Mouse (Mus musculus) limb, embryonic 13.5 days (tissue): ENCODE data around the gene Aes. TPM values are rescaled to one million over a fixed set of nuclear protein-coding genes. Genes with fewer than 3 reads are reported as not detected.
A peak's percentile ranks its signal among the peaks of the same experiment; 100 is the strongest.

Experiments
- ATAC-seq: fragments of 200-750 bp; cut with Nextera tagmentation; 2 replicates; pipeline ENCODE4 v1.8.0; 2017; ENCODE audit warnings: low read depth, moderate number of reproducible peaks, moderate TSS enrichment; ENCODE audit not compliant: low FRiP score
- H3K27ac ChIP-seq: fragments of 300-500 bp; sonication (generic); 2 replicates; pipeline ENCODE4 v1.5.1; 2015; ENCODE audit warnings: inconsistent platforms, mild to moderate bottlenecking, moderate library complexity
- H3K27me3 ChIP-seq: fragments of 300-500 bp; sonication (generic); 2 replicates; pipeline ENCODE4 v1.6.1; 2015; ENCODE audit warnings: mild to moderate bottlenecking, inconsistent platforms
- H3K36me3 ChIP-seq: fragments of 300-500 bp; sonication (generic); 2 replicates; pipeline ENCODE4 v1.6.1; 2015; ENCODE audit warnings: inconsistent platforms, mild to moderate bottlenecking, moderate library complexity
- H3K4me1 ChIP-seq: fragments of 300-500 bp; sonication (generic); 2 replicates; pipeline ENCODE4 v1.6.1; 2015; ENCODE audit warnings: inconsistent platforms
- H3K4me2 ChIP-seq: fragments of 300-500 bp; sonication (generic); replicated peaks from 2 replicates; pipeline ENCODE4 v1.6.1; 2015; ENCODE audit warnings: inconsistent platforms, mild to moderate bottlenecking, moderate library complexity
- H3K4me3 ChIP-seq: fragments of 300-500 bp; sonication (generic); 2 replicates; pipeline ENCODE4 v1.5.1; 2015; ENCODE audit warnings: moderate library complexity, mild to moderate bottlenecking, inconsistent platforms
- H3K9ac ChIP-seq: fragments of 300-500 bp; sonication (generic); 2 replicates; pipeline ENCODE4 v1.6.1; 2015; ENCODE audit warnings: mild to moderate bottlenecking, inconsistent platforms
- H3K9me3 ChIP-seq: fragments of 300-500 bp; sonication (generic); 2 replicates; pipeline ENCODE4 v1.6.1; 2016; ENCODE audit warnings: inconsistent platforms
- WGBS: fragments of 180-500 bp; shearing (Covaris S2); methylation state at CpG from one replicate; pipeline ENCODE4 v1.1.7; 2015; 5-methylcytosine and 5-hydroxymethylcytosine counted together
- polyA plus RNA-seq: library from polyadenylated mRNA; unstranded; fragments of >200 nt; fragmentation: Nextera tagmentation; extraction: Ambion mirVana; gene quantifications from 2 replicates; pipeline ENCODE4 v1.2.1, GENCODE M21; 2015

The Aes gene
- polyA plus RNA-seq: 477 and 492 TPM in 2 replicates

DNA sequence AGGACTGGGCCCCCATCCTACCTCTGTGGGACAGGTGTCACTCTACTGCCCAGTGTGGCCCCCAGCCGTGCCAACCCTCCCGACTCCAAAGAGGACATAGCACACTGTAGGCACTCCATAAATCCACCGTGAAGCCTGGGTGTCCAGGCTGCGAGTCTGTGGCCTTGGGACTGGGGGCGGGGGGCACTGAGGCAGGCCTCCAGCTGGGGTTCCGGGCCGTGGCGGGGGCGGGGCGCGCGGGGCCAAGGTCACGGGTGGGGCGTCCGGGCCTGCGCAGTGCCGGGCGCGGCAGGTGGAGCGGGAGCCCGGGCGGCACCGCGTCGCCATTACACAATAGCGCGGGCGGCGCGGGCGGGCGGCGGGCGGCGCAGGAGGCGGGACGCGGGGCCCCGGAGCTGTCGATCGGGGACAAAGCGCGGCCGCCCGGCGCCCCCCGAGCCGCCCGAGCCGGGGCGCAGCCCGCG lies at the start of gene Aes:
TSS of gene Aes (plus strand) at position 326 of the 464 bp plus-strand sequence.
- Histone ChIP-seq H3K27me3 (no peaks in the 10 kb centered on the region), H3K4me1 (peaks cover 39% of the 10 kb centered on the region), H3K4me2 (peak within 1 kb of the TSS; percentile 95), H3K9ac (peak within 1 kb of the TSS; percentile 98), H3K27ac (peak within 1 kb of the TSS; percentile 93), H3K9me3 (no peaks in the 10 kb centered on the region), H3K4me3 (peak within 1 kb of the TSS; percentile 91), H3K36me3 (peaks cover 21% of the 10 kb centered on the region)
- peak; percentile 52; the same call in 1 of the 2 replicates for ATAC-seq
- under 1% methylated on average over 42 of the region's 53 CpGs for WGBS

DNA sequence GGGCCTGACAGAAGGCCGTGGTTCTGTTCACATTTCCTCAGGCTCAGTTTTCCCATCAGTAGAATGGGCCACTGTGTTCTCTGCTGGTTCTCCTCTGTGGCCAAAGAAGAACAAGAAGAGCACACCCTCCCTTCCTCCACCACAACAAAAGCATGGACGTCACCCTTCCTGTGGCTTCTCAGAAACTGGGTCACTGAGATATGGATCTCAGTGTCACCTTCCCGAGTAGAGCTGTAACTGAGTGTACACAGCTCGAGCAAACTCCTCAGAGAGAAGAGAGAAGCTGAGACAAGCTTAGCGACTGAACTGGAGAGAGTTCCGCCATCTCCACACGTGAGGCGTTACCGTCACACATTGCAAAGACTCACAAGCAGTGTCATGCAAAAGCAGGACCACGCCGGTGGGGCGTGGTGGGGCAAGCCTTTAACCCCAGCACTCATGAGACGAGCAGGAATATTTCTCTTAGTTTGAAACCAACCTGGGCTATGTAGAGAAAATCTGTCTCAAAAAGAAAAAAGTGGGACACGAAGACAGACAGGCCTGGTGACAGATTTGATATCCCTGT lies 49.0 kb upstream of the Aes start:
- H3K4me3 ChIP-seq: no peak overlapping the region
- H3K9ac ChIP-seq: no peak overlapping the region
- no peaks in the 10 kb centered on the region for H3K4me1 ChIP-seq
- H3K36me3 ChIP-seq: no peaks in the 10 kb centered on the region
- no peak overlapping the region for H3K4me2 ChIP-seq
- ATAC-seq: no peak
- H3K27ac ChIP-seq: no peak overlapping the region
- 83% methylated on average over 14 of the region's 14 CpGs for WGBS
- peaks cover 22% of the 10 kb centered on the region for H3K27me3 ChIP-seq
- H3K9me3 ChIP-seq: no peaks in the 10 kb centered on the region

DNA sequence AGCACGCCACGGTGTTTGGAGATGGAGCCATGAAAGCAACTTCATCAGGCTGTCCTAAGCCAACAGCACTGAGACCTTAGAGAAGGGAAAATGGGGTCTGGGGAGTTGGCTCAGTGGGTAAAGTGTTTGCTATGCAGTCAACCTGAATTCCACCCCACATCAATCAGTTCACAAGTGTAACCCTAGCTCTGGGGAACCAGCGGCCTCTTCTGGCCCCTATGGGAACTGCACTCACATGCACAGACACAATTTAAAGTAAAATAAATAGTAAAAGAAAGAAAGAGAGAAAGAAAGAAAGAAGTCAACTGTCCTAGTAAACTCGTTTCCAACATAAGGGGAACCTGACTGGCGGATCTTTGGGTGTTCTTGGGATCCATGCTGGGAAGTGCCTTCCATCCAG lies 45.5 kb upstream of the Aes start:
- WGBS: 90% methylated on average over 5 of the region's 5 CpGs
- Histone ChIP-seq H3K4me3 (no peak overlapping the region), H3K27ac (no peak overlapping the region), H3K27me3 (peaks cover 26% of the 10 kb centered on the region), H3K9ac (no peak overlapping the region), H3K36me3 (no peaks in the 10 kb centered on the region), H3K4me2 (no peak overlapping the region), H3K9me3 (no peaks in the 10 kb centered on the region), H3K4me1 (no peaks in the 10 kb centered on the region)
- no peak for ATAC-seq

DNA sequence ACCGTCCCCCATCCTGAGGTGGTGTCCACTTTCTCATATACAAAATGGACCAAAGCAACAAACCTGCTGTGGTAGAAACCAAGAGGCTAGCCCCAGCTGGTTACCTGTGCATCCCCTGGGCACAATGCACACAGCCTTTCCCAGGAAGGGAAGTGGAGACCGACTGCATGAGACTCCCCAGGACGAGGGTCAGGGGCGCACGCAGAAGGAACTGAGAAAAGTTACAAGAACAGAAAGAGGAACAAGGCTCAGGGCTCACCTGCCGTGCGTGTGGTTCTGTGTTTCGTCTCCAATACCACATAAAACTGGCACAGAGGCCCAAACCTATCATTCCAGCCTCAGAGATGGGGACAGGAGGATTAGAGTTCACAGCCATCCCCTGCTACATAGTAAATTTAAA lies 42.1 kb upstream of the Aes start:
- WGBS: 51% methylated on average over 8 of the region's 8 CpGs
- H3K4me1 ChIP-seq: no peaks in the 10 kb centered on the region
- no peak for ATAC-seq
- peaks cover 14% of the 10 kb centered on the region for H3K27me3 ChIP-seq
- H3K36me3 ChIP-seq: no peaks in the 10 kb centered on the region
- no peak overlapping the region for H3K9ac ChIP-seq
- H3K4me2 ChIP-seq: no peak overlapping the region
- H3K4me3 ChIP-seq: no peak overlapping the region
- H3K9me3 ChIP-seq: no peaks in the 10 kb centered on the region
- no peak overlapping the region for H3K27ac ChIP-seq

DNA sequence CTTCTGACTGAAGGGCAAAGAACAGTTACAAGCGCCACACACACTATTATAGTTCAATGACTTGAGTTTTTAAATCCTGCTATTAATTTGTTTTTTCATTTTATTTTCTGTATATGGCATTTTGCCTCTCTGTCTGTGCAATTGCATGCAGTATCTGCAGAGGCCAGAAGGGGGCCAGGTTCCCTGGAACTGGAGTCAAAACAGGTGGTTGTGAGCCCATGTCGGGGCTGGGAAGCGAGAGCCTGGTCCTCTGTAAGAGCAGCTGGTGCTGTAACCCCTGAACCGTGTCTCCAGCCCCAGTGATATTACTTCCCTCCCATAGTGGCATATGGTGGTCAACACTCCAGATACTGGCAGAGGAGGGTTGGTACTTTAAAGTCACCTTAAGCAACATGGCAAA lies 40.7 kb upstream of the Aes start:
- Histone ChIP-seq H3K27ac (no peak overlapping the region), H3K4me1 (no peaks in the 10 kb centered on the region), H3K4me3 (no peak overlapping the region), H3K9me3 (no peaks in the 10 kb centered on the region), H3K36me3 (no peaks in the 10 kb centered on the region), H3K9ac (no peak overlapping the region), H3K4me2 (no peak overlapping the region), H3K27me3 (peaks cover 11% of the 10 kb centered on the region)
- ATAC-seq: no peak; the same call in 1 of the 2 replicates
- 13% methylated on average over 4 of the region's 4 CpGs for WGBS

DNA sequence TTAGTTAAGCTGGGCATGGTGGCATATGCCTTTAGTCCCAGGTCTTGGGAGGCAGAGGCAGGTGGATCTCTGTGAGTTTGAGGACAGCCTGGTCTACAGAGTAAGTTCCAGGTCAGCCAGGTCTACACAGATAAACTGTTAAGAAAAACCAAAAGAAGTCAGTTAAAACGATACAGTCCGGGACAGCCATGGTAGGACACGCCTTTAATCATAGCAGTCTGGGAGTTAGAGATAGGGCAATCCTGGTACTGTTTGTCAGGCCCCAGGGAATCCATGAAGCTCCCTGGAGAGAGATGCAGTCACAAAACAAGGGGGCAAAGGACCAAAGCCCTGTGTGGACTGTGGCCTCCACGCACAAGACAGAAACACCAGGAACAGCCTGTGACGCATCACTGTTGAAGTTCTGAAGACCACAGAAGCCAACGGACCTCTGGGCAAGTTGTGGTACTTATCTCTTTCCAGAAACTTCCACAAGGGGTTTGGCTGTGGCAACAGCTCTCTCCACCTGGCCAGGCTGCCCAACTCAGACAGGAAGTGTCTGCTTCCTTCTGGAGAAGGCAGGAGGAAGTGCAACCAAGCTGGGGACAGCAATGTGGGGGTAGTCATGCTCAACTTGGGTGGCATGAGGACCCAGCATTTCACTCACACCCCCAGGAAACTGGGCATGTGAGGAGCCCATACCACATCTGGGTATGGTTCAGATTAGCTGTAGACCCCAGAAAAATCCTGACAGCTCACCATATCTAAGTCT lies 39.9 kb upstream of the Aes start:
- H3K27me3 ChIP-seq: peaks cover 20% of the 10 kb centered on the region
- no peaks in the 10 kb centered on the region for H3K36me3 ChIP-seq
- H3K4me1 ChIP-seq: no peaks in the 10 kb centered on the region
- no peak overlapping the region for H3K9ac ChIP-seq
- no peak overlapping the region for H3K27ac ChIP-seq
- H3K4me3 ChIP-seq: no peak overlapping the region
- WGBS: 85% methylated on average over 6 of the region's 6 CpGs
- H3K9me3 ChIP-seq: no peaks in the 10 kb centered on the region
- no peak overlapping the region for H3K4me2 ChIP-seq
- no peak for ATAC-seq

DNA sequence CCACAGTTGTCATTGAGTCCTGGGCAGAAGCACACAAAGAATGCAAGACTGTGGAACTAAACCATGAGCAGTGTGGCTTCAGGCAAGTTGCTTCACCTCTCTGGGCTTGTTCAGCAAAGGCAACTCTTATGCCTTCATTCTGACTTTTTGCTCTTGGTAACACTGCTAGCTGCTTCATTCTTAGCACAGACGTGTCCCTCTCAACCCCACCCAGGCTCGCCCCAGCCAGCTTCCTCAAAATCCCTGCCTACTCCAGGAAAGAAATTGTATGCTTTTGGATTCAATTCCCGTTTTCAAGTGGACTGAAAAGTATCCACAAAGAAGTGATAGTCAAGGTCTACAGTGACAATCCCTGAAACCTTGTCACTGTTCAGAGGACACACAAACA lies 39.3 kb upstream of the Aes start:
- Histone ChIP-seq H3K27ac (no peak overlapping the region), H3K9ac (no peak overlapping the region), H3K4me3 (no peak overlapping the region), H3K36me3 (no peaks in the 10 kb centered on the region), H3K4me1 (no peaks in the 10 kb centered on the region), H3K9me3 (no peaks in the 10 kb centered on the region), H3K27me3 (peaks cover 25% of the 10 kb centered on the region), H3K4me2 (no peak overlapping the region)
- 75% methylated on average over 3 of the region's 3 CpGs for WGBS
- ATAC-seq: no peak

DNA sequence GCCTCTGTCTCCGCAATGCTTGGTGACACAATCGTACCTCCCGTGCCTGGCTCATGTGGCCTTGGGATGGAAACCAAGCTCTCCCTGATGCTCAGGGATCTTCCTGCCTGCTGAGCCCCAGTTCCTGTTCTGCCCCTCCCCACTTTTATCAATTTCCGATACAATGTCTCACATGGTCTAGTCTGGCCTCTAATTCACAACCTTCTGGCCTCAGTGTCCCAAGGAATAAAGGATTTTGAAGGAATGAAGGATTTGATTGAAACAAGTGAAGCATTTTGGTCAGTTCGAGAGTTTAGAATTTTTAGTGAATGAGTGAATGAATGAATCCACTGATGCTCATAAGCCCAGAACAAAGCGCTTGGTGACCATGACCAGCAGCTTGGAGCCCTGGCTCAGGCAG lies 36.1 kb upstream of the Aes start:
- Histone ChIP-seq H3K4me3 (no peak overlapping the region), H3K9me3 (no peaks in the 10 kb centered on the region), H3K27ac (no peak overlapping the region), H3K36me3 (peaks cover 5% of the 10 kb centered on the region; the same call in 1 of the 2 replicates), H3K4me1 (no peaks in the 10 kb centered on the region), H3K4me2 (peak overlapping the region; percentile 42), H3K9ac (no peak overlapping the region), H3K27me3 (peaks cover 23% of the 10 kb centered on the region)
- WGBS: 78% methylated on average over 6 of the region's 6 CpGs
- ATAC-seq: no peak

DNA sequence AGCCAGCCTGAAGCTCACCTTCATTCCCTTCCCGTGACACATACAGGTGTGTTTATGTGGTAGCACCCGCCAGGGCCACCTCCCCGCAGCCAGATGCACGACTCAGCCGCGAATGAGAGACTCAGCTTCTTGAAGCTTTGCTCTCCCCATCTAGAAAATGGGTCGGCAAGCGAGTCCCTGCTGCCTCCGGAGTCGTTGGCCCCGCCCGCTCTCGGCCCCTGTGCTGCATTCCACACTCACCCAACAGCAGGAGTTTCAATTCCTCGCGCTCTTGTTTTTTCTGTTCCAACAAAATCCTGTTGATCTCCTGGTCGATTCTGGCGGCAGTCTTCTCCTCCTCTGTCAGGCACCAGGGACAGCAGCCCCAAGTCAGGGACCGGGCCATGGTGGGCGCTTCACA lies 35.7 kb upstream of the Aes start:
- H3K4me1 ChIP-seq: no peaks in the 10 kb centered on the region
- peaks cover 8% of the 10 kb centered on the region for H3K36me3 ChIP-seq
- peak overlapping the region; percentile 42 for H3K4me2 ChIP-seq
- WGBS: 15% methylated on average over 19 of the region's 19 CpGs
- H3K9ac ChIP-seq: peak overlapping the region; percentile 51
- H3K27me3 ChIP-seq: peaks cover 23% of the 10 kb centered on the region
- no peak overlapping the region for H3K27ac ChIP-seq
- ATAC-seq: no peak
- H3K9me3 ChIP-seq: no peaks in the 10 kb centered on the region
- H3K4me3 ChIP-seq: 0 out of 2 replicates have a peak overlapping the region, but pooled peaks have one; percentile 1

DNA sequence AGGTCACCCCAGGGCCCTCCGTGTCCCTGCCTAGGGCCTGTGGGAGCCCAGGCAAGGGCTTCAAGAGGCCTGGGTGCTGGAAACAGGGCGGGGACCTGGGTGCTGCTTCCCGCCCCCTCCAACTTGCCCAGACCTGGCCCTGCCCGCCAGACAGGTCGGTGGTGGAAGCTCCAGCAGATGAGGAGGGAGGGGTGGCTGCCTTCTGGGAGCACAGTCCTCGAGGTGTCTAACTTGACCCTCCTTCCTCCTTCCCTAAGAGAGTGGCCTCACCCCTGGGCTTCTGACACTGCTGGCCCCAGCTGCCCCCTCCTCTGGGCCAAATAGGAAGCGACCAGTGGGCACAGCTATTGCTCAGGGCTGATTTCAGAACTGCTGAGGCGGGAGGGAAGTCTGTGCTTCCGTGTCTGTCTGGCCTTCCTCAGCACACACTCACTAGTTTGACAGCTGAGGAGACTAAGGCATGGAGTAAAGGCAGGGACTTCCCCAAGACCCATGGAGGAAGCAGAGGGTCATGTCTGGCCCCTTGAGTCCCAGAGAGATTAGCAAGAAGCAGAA lies 35.2 kb upstream of the Aes start, which contains the start of gene Gna15:
TSS of gene Gna15 (minus strand) at position 175 of the 555 bp plus-strand sequence.
- no peak for ATAC-seq
- H3K9ac ChIP-seq: peak within 1 kb of the TSS; percentile 51
- H3K4me2 ChIP-seq: peak within 1 kb of the TSS; percentile 42
- no peak within 1 kb of the TSS for H3K27ac ChIP-seq
- H3K4me1 ChIP-seq: no peaks in the 10 kb centered on the region
- H3K9me3 ChIP-seq: no peaks in the 10 kb centered on the region
- 0 out of 2 replicates have a peak within 1 kb of the TSS, but pooled peaks have one; percentile 1 for H3K4me3 ChIP-seq
- H3K36me3 ChIP-seq: peaks cover 13% of the 10 kb centered on the region
- WGBS: 11% methylated on average over 9 of the region's 9 CpGs
- peaks cover 23% of the 10 kb centered on the region for H3K27me3 ChIP-seq

DNA sequence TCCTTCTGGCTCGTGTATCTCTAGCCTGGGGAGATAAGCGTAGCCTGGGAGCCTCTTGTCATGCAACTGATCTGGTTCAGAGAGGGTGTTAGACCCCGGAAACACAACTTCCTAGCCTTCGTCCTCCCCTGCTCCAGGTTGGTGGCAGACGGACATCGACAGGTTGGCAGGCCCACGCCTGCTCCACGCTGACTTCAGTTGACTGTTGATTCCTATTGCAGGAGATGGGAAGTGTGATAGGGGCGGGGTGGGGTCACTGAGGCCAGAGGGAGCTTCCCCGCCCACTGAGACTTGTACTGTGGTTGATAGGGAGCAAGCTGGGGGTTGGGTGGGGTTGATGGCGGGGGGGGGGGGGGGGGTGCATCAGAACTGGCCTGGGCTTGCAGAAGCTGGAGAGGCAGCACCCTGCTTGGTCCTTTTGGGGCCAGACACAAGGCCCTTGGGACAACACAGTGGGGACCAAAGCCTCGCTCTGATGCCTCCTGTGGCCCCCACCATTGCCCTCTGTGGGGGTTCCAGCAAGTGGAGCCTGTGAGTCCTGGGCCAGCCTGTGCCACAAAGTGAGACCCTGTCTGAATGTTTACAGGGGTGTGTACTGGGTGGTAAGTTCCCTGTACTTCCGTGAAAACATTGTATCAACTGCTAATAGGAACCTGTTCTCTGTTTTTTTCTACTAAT lies 34.1 kb upstream of the Aes start:
- no peaks in the 10 kb centered on the region for H3K4me1 ChIP-seq
- ATAC-seq: no peak
- H3K27ac ChIP-seq: no peak overlapping the region
- peaks cover 24% of the 10 kb centered on the region for H3K36me3 ChIP-seq
- WGBS: 57% methylated on average over 12 of the region's 13 CpGs
- no peak overlapping the region for H3K4me2 ChIP-seq
- H3K4me3 ChIP-seq: no peak overlapping the region
- H3K9ac ChIP-seq: no peak overlapping the region
- no peaks in the 10 kb centered on the region for H3K9me3 ChIP-seq
- H3K27me3 ChIP-seq: peaks cover 23% of the 10 kb centered on the region

DNA sequence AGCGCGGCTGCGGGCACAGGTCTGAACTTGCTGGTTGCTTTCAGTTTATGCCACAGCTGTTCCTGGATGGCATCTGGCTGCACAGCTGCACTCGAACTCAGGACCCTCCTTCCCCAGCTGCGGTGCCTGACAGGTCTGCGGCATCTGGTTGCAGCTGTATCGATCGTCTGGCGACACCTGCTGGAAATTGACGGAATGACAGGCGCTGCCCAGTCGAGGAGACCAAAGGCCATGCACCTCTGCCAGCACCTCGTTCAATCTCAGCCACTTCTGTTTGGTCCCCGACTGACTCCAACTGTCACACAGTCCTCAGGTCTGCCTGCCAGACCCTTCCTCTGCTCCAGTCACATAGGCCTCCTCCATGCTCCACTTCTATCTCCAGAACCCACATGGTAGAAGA lies 32.5 kb upstream of the Aes start:
- Histone ChIP-seq H3K36me3 (peaks cover 40% of the 10 kb centered on the region), H3K9ac (no peak overlapping the region), H3K27ac (no peak overlapping the region), H3K27me3 (peaks cover 23% of the 10 kb centered on the region), H3K4me2 (no peak overlapping the region), H3K4me1 (no peaks in the 10 kb centered on the region), H3K9me3 (no peaks in the 10 kb centered on the region), H3K4me3 (no peak overlapping the region)
- 15% methylated on average over 14 of the region's 14 CpGs for WGBS
- peak; percentile 19 for ATAC-seq
